Mouse (Mus musculus) embryonic fibroblast, embryonic 13.5 days (primary cell): ENCODE measurements around the gene Ttc17.

ENCODE experiments used
- CTCF ChIP-seq: IDR thresholded peaks from 2 replicates; pipeline ENCODE4 v1.5.1; 2011; ENCODE audit warnings: mild to moderate bottlenecking, control low read depth, low read length, moderate library complexity, borderline replicate concordance; ENCODE audit not compliant: insufficient read depth
- POLR2A ChIP-seq: IDR thresholded peaks from 2 replicates; pipeline ENCODE4 v1.6.1; 2011; ENCODE audit warnings: low read depth, mild to moderate bottlenecking, control low read depth, low read length, moderate library complexity

- TF ChIP-seq CTCF = no peak
- TF ChIP-seq POLR2A = no peak
Measured at GRCm38 (mm10) chr2:94333841-94334741, 72.4 kb downstream of the Ttc17 start.
